Mouse (Mus musculus) ovary, adult 10 weeks (tissue): Measurements from ENCODE around the gene Prkch. TPM values are rescaled to one million over a fixed set of nuclear protein-coding genes. Genes with fewer than 3 reads are reported as not detected.

Source experiments
- polyA plus RNA-seq: library from polyadenylated mRNA; stranded (reverse); fragments of 350-450 nt; fragmentation: Illumina TruSeq; extraction: RNeasy Lipid Tissue Mini Kit (QIAGEN cat#74804); gene quantifications from one replicate; pipeline ENCODE4 v1.2.3, GENCODE M21; 2014

Prkch gene
- polyA plus RNA-seq = 5.0 TPM

GRCm38 (mm10) chr12:73584610-73585240 is at the start of gene Prkch:
Gene Prkch, plus strand, starts transcription at chr12:73584796.

GRCm38 (mm10) chr12:73546086-73546711 is 38.4 kb upstream of the Prkch start, which contains the start of gene Tmem30b:
Gene Tmem30b, minus strand, starts transcription at chr12:73546392.

Other genes starting within 250 kb of the Prkch start
- 8.5 TPM for gene Tmem30b, start 38.4 kb upstream of the Prkch start, polyA plus RNA-seq